Mouse (Mus musculus): ENCODE data around the gene Hcar1. TPM values are rescaled to one million over a fixed set of nuclear protein-coding genes. Genes with fewer than 3 reads are reported as not detected.

The Hcar1 gene
- polyA plus RNA-seq, 1 experiment: 1.1 TPM

- no peaks in the 10 kb centered on the region for H3K4me1 ChIP-seq (ENCODE audit: control insufficient read depth, insufficient read depth, low read length)
- H3K27ac ChIP-seq (ENCODE audit: insufficient read depth, low read length): no peak overlapping the region
- no peak overlapping the region for H3K4me3 ChIP-seq (ENCODE audit: insufficient read depth, low read length)
- no peak for TF ChIP-seq CTCF (IDR thresholded peaks at IDR 0.05; ENCODE audit: extremely low read depth, insufficient read depth, low read length)
These were observed 35.5 kb downstream of the Hcar1 start for GRCm38 (mm10) chr5:123844316-123844715.

GRCm38 (mm10) chr5:123843816-123844215 is 36.0 kb downstream of the Hcar1 start:
- no peak overlapping the region for H3K4me3 ChIP-seq (ENCODE audit: insufficient read depth, low read length)
- H3K4me1 ChIP-seq (ENCODE audit: control insufficient read depth, insufficient read depth, low read length): no peaks in the 10 kb centered on the region
- no peak for TF ChIP-seq CTCF (IDR thresholded peaks at IDR 0.05; ENCODE audit: extremely low read depth, insufficient read depth, low read length)
- no peak for TF ChIP-seq POLR2A (IDR thresholded peaks at IDR 0.05; ENCODE audit: extremely low read depth, insufficient read depth, low read length)
- no peak overlapping the region for H3K27ac ChIP-seq (ENCODE audit: insufficient read depth, low read length)

- H3K4me3 ChIP-seq (ENCODE audit: insufficient read depth, low read length): no peak overlapping the region
- TF ChIP-seq CTCF (IDR thresholded peaks at IDR 0.05; ENCODE audit: extremely low read depth, insufficient read depth, low read length): no peak
- no peak for TF ChIP-seq POLR2A (IDR thresholded peaks at IDR 0.05; ENCODE audit: extremely low read depth, insufficient read depth, low read length)
- H3K27ac ChIP-seq (ENCODE audit: insufficient read depth, low read length): no peak overlapping the region
- H3K4me1 ChIP-seq (ENCODE audit: control insufficient read depth, insufficient read depth, low read length): no peaks in the 10 kb centered on the region
These were observed 36.9 kb downstream of the Hcar1 start for GRCm38 (mm10) chr5:123842935-123843282.

- Histone ChIP-seq H3K27ac (ENCODE audit: insufficient read depth, low read length) (no peak overlapping the region), H3K4me1 (ENCODE audit: control insufficient read depth, insufficient read depth, low read length) (no peaks in the 10 kb centered on the region), H3K4me3 (ENCODE audit: insufficient read depth, low read length) (no peak overlapping the region)
- TF ChIP-seq CTCF (IDR thresholded peaks at IDR 0.05; ENCODE audit: extremely low read depth, insufficient read depth, low read length): no peak
- no peak for TF ChIP-seq POLR2A (IDR thresholded peaks at IDR 0.05; ENCODE audit: extremely low read depth, insufficient read depth, low read length)
These were observed 37.4 kb downstream of the Hcar1 start for GRCm38 (mm10) chr5:123842221-123842934.

- TF ChIP-seq CTCF (IDR thresholded peaks at IDR 0.05; ENCODE audit: extremely low read depth, insufficient read depth, low read length) (no peak), POLR2A (IDR thresholded peaks at IDR 0.05; ENCODE audit: extremely low read depth, insufficient read depth, low read length) (no peak)
- Histone ChIP-seq H3K4me3 (ENCODE audit: insufficient read depth, low read length) (no peak overlapping the region), H3K27ac (ENCODE audit: insufficient read depth, low read length) (no peak overlapping the region), H3K4me1 (ENCODE audit: control insufficient read depth, insufficient read depth, low read length) (no peaks in the 10 kb centered on the region)
These were observed 42.4 kb downstream of the Hcar1 start for GRCm38 (mm10) chr5:123837371-123837770.

- no peak for TF ChIP-seq POLR2A (IDR thresholded peaks at IDR 0.05; ENCODE audit: extremely low read depth, insufficient read depth, low read length)
- no peak for TF ChIP-seq CTCF (IDR thresholded peaks at IDR 0.05; ENCODE audit: extremely low read depth, insufficient read depth, low read length)
- Histone ChIP-seq H3K4me1 (ENCODE audit: control insufficient read depth, insufficient read depth, low read length) (no peaks in the 10 kb centered on the region), H3K27ac (ENCODE audit: insufficient read depth, low read length) (no peak overlapping the region), H3K4me3 (ENCODE audit: insufficient read depth, low read length) (no peak overlapping the region)
These were observed 45.0 kb downstream of the Hcar1 start for GRCm38 (mm10) chr5:123834836-123835235.

GRCm38 (mm10) chr5:123832309-123832708 is 47.5 kb downstream of the Hcar1 start:
- H3K4me3 ChIP-seq (ENCODE audit: insufficient read depth, low read length): no peak overlapping the region
- H3K4me1 ChIP-seq (ENCODE audit: control insufficient read depth, insufficient read depth, low read length): no peaks in the 10 kb centered on the region
- no peak overlapping the region for H3K27ac ChIP-seq (ENCODE audit: insufficient read depth, low read length)
- TF ChIP-seq CTCF (IDR thresholded peaks at IDR 0.05; ENCODE audit: extremely low read depth, insufficient read depth, low read length): no peak
- no peak for TF ChIP-seq POLR2A (IDR thresholded peaks at IDR 0.05; ENCODE audit: extremely low read depth, insufficient read depth, low read length)

- no peak overlapping the region for H3K4me3 ChIP-seq (ENCODE audit: insufficient read depth, low read length)
- H3K4me1 ChIP-seq (ENCODE audit: control insufficient read depth, insufficient read depth, low read length): 0 out of 2 replicates have a peak, but pooled peaks cover 1% of the 10 kb centered on the region
- TF ChIP-seq CTCF (IDR thresholded peaks at IDR 0.05; ENCODE audit: extremely low read depth, insufficient read depth, low read length) (peak; percentile 67), POLR2A (IDR thresholded peaks at IDR 0.05; ENCODE audit: extremely low read depth, insufficient read depth, low read length) (no peak)
- H3K27ac ChIP-seq (ENCODE audit: insufficient read depth, low read length): no peak overlapping the region
These were observed 52.1 kb downstream of the Hcar1 start for GRCm38 (mm10) chr5:123827659-123828091.

Other genes with a start within 250 kb of the Hcar1 start
- 78.2 and 86.5 TPM in 2 replicates for gene Clip1, start 195.4 kb downstream of the Hcar1 start, polyA plus RNA-seq (2012; rRNA removed)
- 42.6 and 47.3 TPM in 2 replicates for gene Zcchc8, start 158.9 kb downstream of the Hcar1 start, polyA plus RNA-seq (2012; rRNA removed)
- 81.9 and 92.7 TPM in 2 replicates for gene Rsrc2, start 130.6 kb downstream of the Hcar1 start, polyA plus RNA-seq (2012; rRNA removed)
- 0.74 and 1.0 TPM in 2 replicates for gene Kntc1, start 130.3 kb downstream of the Hcar1 start, polyA plus RNA-seq (2012; rRNA removed)
- 0.04 and 0.06 TPM in 2 replicates for gene Hcar2, start 14.5 kb downstream of the Hcar1 start, polyA plus RNA-seq (2012; rRNA removed)
- gene Denr, start 27.2 kb upstream of the Hcar1 start, polyA plus RNA-seq (2012; rRNA removed): 46.1 and 54.1 TPM in 2 replicates
- 1.0 and 1.8 TPM in 2 replicates for gene Gm43518, start 47.4 kb upstream of the Hcar1 start, polyA plus RNA-seq (2012; rRNA removed)
- gene Ccdc62, start 50.7 kb upstream of the Hcar1 start, polyA plus RNA-seq (2012; rRNA removed): 5.4 and 6.5 TPM in 2 replicates
- 42.1 and 46.6 TPM in 2 replicates for gene Hip1r, start 93.6 kb upstream of the Hcar1 start, polyA plus RNA-seq (2012; rRNA removed)
- gene Vps37b, start 152.2 kb upstream of the Hcar1 start, polyA plus RNA-seq (2012; rRNA removed): 48.4 and 48.7 TPM in 2 replicates
- gene Abcb9, start 215.8 kb upstream of the Hcar1 start, polyA plus RNA-seq (2012; rRNA removed): 35.5 and 37.8 TPM in 2 replicates
- gene Ogfod2, start 232.3 kb upstream of the Hcar1 start, polyA plus RNA-seq (2012; rRNA removed): 43.2 and 45.1 TPM in 2 replicates
- gene Arl6ip4, start 236.1 kb upstream of the Hcar1 start, polyA plus RNA-seq (2012; rRNA removed): 72.5 and 78.9 TPM in 2 replicates

All from cortical plate, adult 2 months (tissue).